Mouse (Mus musculus): ENCODE data around the gene Dpp6.

DNA sequence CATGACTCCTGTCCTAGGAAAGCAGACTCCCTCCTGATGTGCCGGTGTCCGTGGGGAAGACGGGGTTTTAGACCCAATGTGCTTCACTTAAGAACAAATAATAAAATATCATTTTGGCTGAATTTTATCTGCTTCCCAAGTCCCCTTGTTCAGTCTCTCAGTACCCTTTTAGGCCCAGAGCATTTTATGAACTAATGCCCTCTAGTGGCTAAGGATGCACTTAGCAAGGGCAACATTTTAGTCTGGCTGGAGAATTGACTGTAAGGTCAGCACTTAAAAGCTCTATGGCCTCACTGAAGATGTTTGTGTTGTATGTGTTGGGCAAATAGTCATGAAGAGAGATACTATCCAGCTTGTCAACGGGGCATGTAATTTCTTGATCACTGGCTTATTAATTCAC lies 599.6 kb downstream of the Dpp6 start:
- TF ChIP-seq CTCF (IDR thresholded peaks at IDR 0.05 in 2 of 3, conservative IDR thresholded peaks at IDR 0.05 in 1 of 3; ENCODE audit: control insufficient read depth in 1 of 3, insufficient read depth in 1 of 3, low read depth in 2 of 3, low read length in 3 of 3, poor library complexity in 1 of 3, severe bottlenecking in 1 of 3), result peak; percentile 4 to 53 (median 49); a peak in 4 of 6 replicates
- no peak for TF ChIP-seq POLR2A (IDR thresholded peaks at IDR 0.05; ENCODE audit: control insufficient read depth in 1 of 2, insufficient read depth in 1 of 2, low read depth in 1 of 2, low read length in 2 of 2, poor library complexity in 1 of 2)
- peak; percentile 43 for TF ChIP-seq SMC3 (IDR thresholded peaks at IDR 0.05; ENCODE audit: low read depth, low read length)
- no peak for TF ChIP-seq NRF1 (IDR thresholded peaks at IDR 0.05; ENCODE audit: insufficient read depth, low read depth, low read length, poor library complexity, severe bottlenecking)
- no peak for TF ChIP-seq E2F4 (IDR thresholded peaks at IDR 0.05; ENCODE audit: borderline replicate concordance, low read depth, low read length)
- no peak for TF ChIP-seq ZNF384 (IDR thresholded peaks at IDR 0.05; ENCODE audit: low read depth, low read length)
- no peak for TF ChIP-seq JUND (IDR thresholded peaks at IDR 0.05; ENCODE audit: low read depth, low read length)
- TF ChIP-seq KAT2A (conservative IDR thresholded peaks at IDR 0.05; ENCODE audit: low read depth, low read length), result no peak
- no peak for TF ChIP-seq MAZ (IDR thresholded peaks at IDR 0.05; ENCODE audit: low read depth, low read length)

Measured in MEL (cell line).